In the genomic region with DNA sequence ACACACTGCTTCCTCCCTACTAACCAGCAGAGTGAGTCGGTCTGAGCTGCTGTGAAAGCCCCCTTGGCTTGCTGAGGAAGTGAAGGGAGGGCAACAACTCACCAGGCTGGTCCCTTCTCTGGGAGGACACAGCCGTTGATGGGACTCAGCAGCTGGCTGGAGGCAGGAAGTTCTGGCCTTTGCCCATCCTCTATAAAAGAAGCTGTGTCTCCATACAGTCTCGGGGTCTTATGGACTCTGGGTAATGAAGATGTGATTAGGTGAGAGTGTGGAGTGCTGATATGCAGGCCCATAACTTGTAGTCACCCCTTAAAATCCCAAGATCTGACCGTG, we compare ENCODE assay signal across 9 mouse cellular contexts. TPM values are rescaled to one million over a fixed set of nuclear protein-coding genes. Genes with fewer than 3 reads are reported as not detected.
DNase-seq lines count a peak whose midpoint lies in the region; ATAC-seq and TF ChIP-seq lines count a peak whose summit lies in the region.
"Had no signal": no experiment of that assay in that cellular context is flagged by ENCODE, and none has a peak within 500 bp of the region (broad histone marks: within the 10 kb centered on the region; RNA-seq: fewer than 3 reads in every experiment).

No protein-coding gene starts in this region.

- no peak for DNase-seq in kidney, postnatal 0 days (ENCODE audit: low spot score)
- DNase-seq in kidney, postnatal 4 days, result no peak
- no peak for DNase-seq in embryonic facial prominence, embryonic 11.5 days (ENCODE audit: low spot score)
- no peak for DNase-seq in hindbrain, postnatal 0 days (ENCODE audit: low spot score)
- no peak for DNase-seq in midbrain, postnatal 0 days (ENCODE audit: low spot score)
- no peak for DNase-seq in spleen, postnatal 4 days (ENCODE audit: low spot score in 2 of 2)
- DNase-seq in gastrocnemius, postnatal 25 days, result no peak
- no peak for DNase-seq in cerebellum, postnatal 36 days

- no peaks in the 10 kb centered on the region for H3K27me3 ChIP-seq in kidney, postnatal 0 days (ENCODE audit: insufficient read depth, low read length)
- H3K27me3 ChIP-seq in embryonic facial prominence, embryonic 11.5 days (ENCODE audit: control insufficient read depth, insufficient read depth, low read length), result no peaks in the 10 kb centered on the region
- H3K27me3 ChIP-seq in hindbrain, postnatal 0 days (ENCODE audit: insufficient read depth, low read length), result no peaks in the 10 kb centered on the region
- no peaks in the 10 kb centered on the region for H3K27me3 ChIP-seq in midbrain, postnatal 0 days (ENCODE audit: insufficient read depth, low read length)

- 22% methylated on average over 4 of the region's 4 CpGs for WGBS in kidney, postnatal 0 days
- WGBS in embryonic facial prominence, embryonic 11.5 days, result 29% methylated on average over 4 of the region's 4 CpGs
- 28% methylated on average over 4 of the region's 4 CpGs for WGBS in hindbrain, postnatal 0 days
- 35% methylated on average over 4 of the region's 4 CpGs for WGBS in midbrain, postnatal 0 days

- peak overlapping the region; percentile 91 for H3K4me3 ChIP-seq in kidney, postnatal 0 days (replicated peaks; ENCODE audit: low read depth, low read length)
- peak overlapping the region; percentile 98 for H3K4me3 ChIP-seq in embryonic facial prominence, embryonic 11.5 days (ENCODE audit: low read depth, low read length)
- peak overlapping the region; percentile 93 for H3K4me3 ChIP-seq in hindbrain, postnatal 0 days (ENCODE audit: low read length)
- H3K4me3 ChIP-seq in midbrain, postnatal 0 days (ENCODE audit: low read depth, low read length), result peak overlapping the region; percentile 96

- H3K4me2 ChIP-seq in kidney, postnatal 0 days (ENCODE audit: low read length), result peak overlapping the region; percentile 95
- peak overlapping the region; percentile 95 for H3K4me2 ChIP-seq in embryonic facial prominence, embryonic 11.5 days (ENCODE audit: low read depth, low read length)
- peak overlapping the region; percentile 94 for H3K4me2 ChIP-seq in hindbrain, postnatal 0 days (ENCODE audit: low read depth, low read length)
- peak overlapping the region; percentile 86 for H3K4me2 ChIP-seq in midbrain, postnatal 0 days (ENCODE audit: low read depth, low read length, poor library complexity, severe bottlenecking)

- no peaks in the 10 kb centered on the region for H3K9me3 ChIP-seq in kidney, postnatal 0 days (replicated peaks; ENCODE audit: low read length)
- no peaks in the 10 kb centered on the region for H3K9me3 ChIP-seq in embryonic facial prominence, embryonic 11.5 days (replicated peaks; ENCODE audit: control insufficient read depth, low read length)
- no peaks in the 10 kb centered on the region for H3K9me3 ChIP-seq in hindbrain, postnatal 0 days (ENCODE audit: low read length)
- no peaks in the 10 kb centered on the region for H3K9me3 ChIP-seq in midbrain, postnatal 0 days (ENCODE audit: low read length)

- H3K9ac ChIP-seq in kidney, postnatal 0 days (ENCODE audit: low read depth, low read length), result peak overlapping the region; percentile 95
- H3K9ac ChIP-seq in embryonic facial prominence, embryonic 11.5 days (replicated peaks; ENCODE audit: low read length), result peak overlapping the region; percentile 92
- H3K9ac ChIP-seq in hindbrain, postnatal 0 days (replicated peaks; ENCODE audit: low read length), result peak overlapping the region; percentile 97
- peak overlapping the region; percentile 97 for H3K9ac ChIP-seq in midbrain, postnatal 0 days (replicated peaks; ENCODE audit: low read length, poor library complexity, severe bottlenecking)

- ATAC-seq in kidney, postnatal 0 days (replicated peaks; ENCODE audit: low FRiP score, low read depth), result no peak
- no peak for ATAC-seq in embryonic facial prominence, embryonic 11.5 days (replicated peaks; ENCODE audit: insufficient number of reproducible peaks, low FRiP score, low TSS enrichment, low read depth)
- ATAC-seq in hindbrain, postnatal 0 days, result no peak
- ATAC-seq in midbrain, postnatal 0 days (ENCODE audit: low FRiP score), result no peak

- peaks cover 49% of the 10 kb centered on the region for H3K4me1 ChIP-seq in kidney, postnatal 0 days (replicated peaks; ENCODE audit: insufficient read depth, low read length)
- peaks cover 8% of the 10 kb centered on the region for H3K4me1 ChIP-seq in embryonic facial prominence, embryonic 11.5 days (ENCODE audit: control insufficient read depth, insufficient read depth, low read length)
- peaks cover 35% of the 10 kb centered on the region for H3K4me1 ChIP-seq in hindbrain, postnatal 0 days (ENCODE audit: insufficient read depth, low read length)
- H3K4me1 ChIP-seq in midbrain, postnatal 0 days (ENCODE audit: insufficient read depth, low read length), result peaks cover 14% of the 10 kb centered on the region; the same call in 1 of the 2 replicates

- H3K27ac ChIP-seq in kidney, postnatal 0 days, result peak overlapping the region; percentile 95
- H3K27ac ChIP-seq in embryonic facial prominence, embryonic 11.5 days (replicated peaks; ENCODE audit: low read depth, low read length), result no peak overlapping the region; the same call in 1 of the 2 replicates
- peak overlapping the region; percentile 95 for H3K27ac ChIP-seq in hindbrain, postnatal 0 days
- H3K27ac ChIP-seq in midbrain, postnatal 0 days (ENCODE audit: low read depth, low read length), result peak overlapping the region; percentile 89

- peaks cover 2% of the 10 kb centered on the region; the same call in 1 of the 2 replicates for H3K36me3 ChIP-seq in kidney, postnatal 0 days (ENCODE audit: insufficient read depth, low read length)
- 0 out of 2 replicates have a peak, but pooled peaks cover 1% of the 10 kb centered on the region for H3K36me3 ChIP-seq in embryonic facial prominence, embryonic 11.5 days (replicated peaks; ENCODE audit: control insufficient read depth, insufficient read depth, low read depth, low read length)
- peaks cover 1% of the 10 kb centered on the region for H3K36me3 ChIP-seq in hindbrain, postnatal 0 days (ENCODE audit: insufficient read depth, low read length)
- peaks cover 2% of the 10 kb centered on the region; the same call in 1 of the 2 replicates for H3K36me3 ChIP-seq in midbrain, postnatal 0 days (ENCODE audit: insufficient read depth, low read length)

- TF ChIP-seq CTCF in kidney, postnatal 0 days (IDR thresholded peaks at IDR 0.05; ENCODE audit: low read depth), result no peak
- TF ChIP-seq CTCF in hindbrain, postnatal 0 days (IDR thresholded peaks at IDR 0.05; ENCODE audit: low read depth), result no peak
- TF ChIP-seq CTCF in midbrain, postnatal 0 days (IDR thresholded peaks at IDR 0.05), result no peak

RNA-seq across cellular contexts. Expression of gene Git1, which starts 0.9 kb away (rescaled TPM):
- 10.9 and 11.3 TPM in 2 replicates for polyA plus RNA-seq in kidney, postnatal 0 days (2015; fragmentation: Nextera tagmentation; extraction: Ambion mirVana)
- 11.9 and 12.4 TPM in 2 replicates for polyA plus RNA-seq in embryonic facial prominence, embryonic 11.5 days (2014; fragmentation: Nextera tagmentation; extraction: Ambion mirVana)
- total RNA-seq in hindbrain, postnatal 0 days (2014; rRNA removed), result 126 and 127 TPM in 2 replicates
- polyA plus RNA-seq in hindbrain, postnatal 0 days (2015; fragmentation: Nextera tagmentation; extraction: Ambion mirVana), result 13.8 and 15.0 TPM in 2 replicates
- total RNA-seq in midbrain, postnatal 0 days (2014; rRNA removed), result 111 and 143 TPM in 2 replicates
- polyA plus RNA-seq in midbrain, postnatal 0 days (2015; fragmentation: Nextera tagmentation; extraction: Ambion mirVana), result 18.5 and 19.6 TPM in 2 replicates
- total RNA-seq in gastrocnemius, postnatal 25 days (2021), result 10 to 100 TPM; 24.1 to 24.6 TPM

RNA-seq across cellular contexts. Expression of gene Ankrd13b, which starts 4.8 kb away (rescaled TPM):
- polyA plus RNA-seq in kidney, postnatal 0 days (2015; fragmentation: Nextera tagmentation; extraction: Ambion mirVana), result 5.8 and 6.4 TPM in 2 replicates
- 7.9 and 8.5 TPM in 2 replicates for polyA plus RNA-seq in embryonic facial prominence, embryonic 11.5 days (2014; fragmentation: Nextera tagmentation; extraction: Ambion mirVana)
- 71.6 and 77.1 TPM in 2 replicates for total RNA-seq in hindbrain, postnatal 0 days (2014; rRNA removed)
- 27.1 and 30.6 TPM in 2 replicates for polyA plus RNA-seq in hindbrain, postnatal 0 days (2015; fragmentation: Nextera tagmentation; extraction: Ambion mirVana)
- 70.3 and 75.5 TPM in 2 replicates for total RNA-seq in midbrain, postnatal 0 days (2014; rRNA removed)
- polyA plus RNA-seq in midbrain, postnatal 0 days (2015; fragmentation: Nextera tagmentation; extraction: Ambion mirVana), result 41.5 and 43.6 TPM in 2 replicates
- 1 to 10 TPM; 7.4 to 7.8 TPM for total RNA-seq in gastrocnemius, postnatal 25 days (2021)

RNA-seq across cellular contexts. Expression of gene Abhd15, which starts 20.6 kb away (rescaled TPM):
- polyA plus RNA-seq in kidney, postnatal 0 days (2015; fragmentation: Nextera tagmentation; extraction: Ambion mirVana), result 1.9 and 2.2 TPM in 2 replicates
- 1.9 and 2.8 TPM in 2 replicates for polyA plus RNA-seq in embryonic facial prominence, embryonic 11.5 days (2014; fragmentation: Nextera tagmentation; extraction: Ambion mirVana)
- 3.6 and 4.7 TPM in 2 replicates for total RNA-seq in hindbrain, postnatal 0 days (2014; rRNA removed)
- polyA plus RNA-seq in hindbrain, postnatal 0 days (2015; fragmentation: Nextera tagmentation; extraction: Ambion mirVana), result 2.1 TPM in 2 replicates
- total RNA-seq in midbrain, postnatal 0 days (2014; rRNA removed), result 3.6 and 4.2 TPM in 2 replicates
- 1.6 and 1.8 TPM in 2 replicates for polyA plus RNA-seq in midbrain, postnatal 0 days (2015; fragmentation: Nextera tagmentation; extraction: Ambion mirVana)
- 1 to 10 TPM in 1 of 2 experiments, under 1 TPM in 1; 0.26 to 2.1 TPM for total RNA-seq in gastrocnemius, postnatal 25 days (2021)

RNA-seq across cellular contexts. Expression of gene Trp53i13, which starts 21.5 kb away (rescaled TPM):
- polyA plus RNA-seq in kidney, postnatal 0 days (2015; fragmentation: Nextera tagmentation; extraction: Ambion mirVana), result 34.8 and 36.0 TPM in 2 replicates
- 31.0 and 35.5 TPM in 2 replicates for polyA plus RNA-seq in embryonic facial prominence, embryonic 11.5 days (2014; fragmentation: Nextera tagmentation; extraction: Ambion mirVana)
- 13.7 and 17.8 TPM in 2 replicates for total RNA-seq in hindbrain, postnatal 0 days (2014; rRNA removed)
- polyA plus RNA-seq in hindbrain, postnatal 0 days (2015; fragmentation: Nextera tagmentation; extraction: Ambion mirVana), result 14.3 and 17.2 TPM in 2 replicates
- total RNA-seq in midbrain, postnatal 0 days (2014; rRNA removed), result 7.5 and 7.8 TPM in 2 replicates
- 11.4 and 11.5 TPM in 2 replicates for polyA plus RNA-seq in midbrain, postnatal 0 days (2015; fragmentation: Nextera tagmentation; extraction: Ambion mirVana)
- 1 to 10 TPM; 3.6 to 3.7 TPM for total RNA-seq in gastrocnemius, postnatal 25 days (2021)

RNA-seq across cellular contexts. Expression of gene Gm10392, which starts 24.7 kb away (rescaled TPM):
- polyA plus RNA-seq in kidney, postnatal 0 days (2015; fragmentation: Nextera tagmentation; extraction: Ambion mirVana), result not detected in 2 replicates
- polyA plus RNA-seq in embryonic facial prominence, embryonic 11.5 days (2014; fragmentation: Nextera tagmentation; extraction: Ambion mirVana), result 0.14 TPM in 1 of 2 replicates, not detected in the other
- not detected in 2 replicates for total RNA-seq in hindbrain, postnatal 0 days (2014; rRNA removed)
- polyA plus RNA-seq in hindbrain, postnatal 0 days (2015; fragmentation: Nextera tagmentation; extraction: Ambion mirVana), result not detected in 2 replicates
- not detected in 2 replicates for total RNA-seq in midbrain, postnatal 0 days (2014; rRNA removed)
- not detected in 2 replicates for polyA plus RNA-seq in midbrain, postnatal 0 days (2015; fragmentation: Nextera tagmentation; extraction: Ambion mirVana)
- total RNA-seq in gastrocnemius, postnatal 25 days (2021), result not detected
- total RNA-seq: gastrocnemius, postnatal 14 days had no signal
